Mouse (Mus musculus) liver, adult 2 months (tissue): ENCODE results near the gene Tmcc3. TPM values are rescaled to one million over a fixed set of nuclear protein-coding genes. Genes with fewer than 3 reads are reported as not detected.

Experiments
- DNase-seq: peaks from one replicate; pipeline ENCODE4 v3.0.0-alpha.2; 2011; ENCODE audit warnings: low read depth, low spot score; ENCODE audit errors: extremely low read depth
- H3K27ac ChIP-seq: fragments of 200-500 bp; replicated peaks from 2 replicates; pipeline ENCODE4 v1.5.1; 2012; ENCODE audit warnings: low read depth, mild to moderate bottlenecking, control low read depth, inconsistent platforms, low read length; ENCODE audit not compliant: insufficient read depth
- H3K27me3 ChIP-seq: fragments of 200-500 bp; 2 replicates; pipeline ENCODE4 v1.6.1; 2012; ENCODE audit warnings: mild to moderate bottlenecking, moderate library complexity, low read length, inconsistent platforms; ENCODE audit not compliant: control insufficient read depth, insufficient read depth
- H3K36me3 ChIP-seq: fragments of 200-500 bp; 2 replicates; pipeline ENCODE4 v1.6.1; 2012; ENCODE audit warnings: low read length, inconsistent platforms; ENCODE audit not compliant: control insufficient read depth, insufficient read depth
- H3K4me1 ChIP-seq: fragments of 200-500 bp; 2 replicates; pipeline ENCODE4 v1.6.1; 2011; ENCODE audit warnings: low read length; ENCODE audit not compliant: control insufficient read depth, insufficient read depth
- H3K4me3 ChIP-seq: fragments of 200-500 bp; 2 replicates; pipeline ENCODE4 v1.5.1; 2011; ENCODE audit warnings: low read depth, mild to moderate bottlenecking, control low read depth, low read length, moderate library complexity; ENCODE audit not compliant: insufficient read depth
- H3K79me2 ChIP-seq: fragments of 200-500 bp; 2 replicates; pipeline ENCODE4 v1.6.1; 2012; ENCODE audit warnings: inconsistent platforms, mild to moderate bottlenecking, low read length, moderate library complexity; ENCODE audit not compliant: control insufficient read depth, insufficient read depth
- H3K9ac ChIP-seq: fragments of 200-500 bp; 2 replicates; pipeline ENCODE4 v1.6.1; 2012; ENCODE audit warnings: low read depth, mild to moderate bottlenecking, control low read depth, inconsistent platforms, low read length
- CTCF ChIP-seq: fragments of 200-500 bp; IDR thresholded peaks from 2 replicates; pipeline ENCODE4 v1.5.1; 2011; ENCODE audit warnings: low read depth, low read length, control low read depth
- POLR2A ChIP-seq: fragments of 200-500 bp; IDR thresholded peaks from 2 replicates; pipeline ENCODE4 v1.6.1; 2011; ENCODE audit warnings: low read length, control low read depth; ENCODE audit not compliant: insufficient read depth; ENCODE audit errors: extremely low read depth
- WGBS: fragments of 180-500 bp; shearing (Covaris S2); methylation state at CpG from one replicate; pipeline ENCODE4 v1.1.7; 2018; 5-methylcytosine and 5-hydroxymethylcytosine counted together
- polyA plus RNA-seq: library from polyadenylated mRNA; depleted of rRNA; stranded (reverse); fragments of >200 nt; gene quantifications from 2 replicates; pipeline ENCODE4 v1.2.3, GENCODE M21; 2012
- total RNA-seq: library from RNA; depleted of rRNA; stranded (reverse); fragments of >200 nt; gene quantifications from 2 replicates; pipeline ENCODE4 v1.2.3, GENCODE M21; 2014

Gene Tmcc3
- total and polyA plus RNA-seq, 2 experiments: 3.2 to 7.9 TPM

GRCm38 (mm10) chr10:94566222-94566868 is 254.6 kb downstream of the Tmcc3 start:
- H3K27me3 ChIP-seq: no peaks in the 10 kb centered on the region
- H3K4me1 ChIP-seq: peaks cover 10% of the 10 kb centered on the region
- peak; percentile 39 for DNase-seq
- H3K79me2 ChIP-seq: peaks cover 19% of the 10 kb centered on the region
- no peak overlapping the region for H3K9ac ChIP-seq
- no peak overlapping the region for H3K4me3 ChIP-seq
- peak overlapping the region; percentile 55 for H3K27ac ChIP-seq
- H3K36me3 ChIP-seq: no peaks in the 10 kb centered on the region
- 64% methylated on average over 21 of the region's 21 CpGs for WGBS
- TF ChIP-seq POLR2A (no peak), CTCF (no peak)

GRCm38 (mm10) chr10:94567251-94567650 is 255.5 kb downstream of the Tmcc3 start:
- Histone ChIP-seq H3K4me1 (peaks cover 10% of the 10 kb centered on the region), H3K36me3 (no peaks in the 10 kb centered on the region), H3K27ac (no peak overlapping the region), H3K27me3 (no peaks in the 10 kb centered on the region), H3K9ac (no peak overlapping the region), H3K79me2 (peaks cover 19% of the 10 kb centered on the region), H3K4me3 (no peak overlapping the region)
- DNase-seq: no peak
- 97% methylated on average over 6 of the region's 6 CpGs for WGBS
- TF ChIP-seq CTCF: no peak
- no peak for TF ChIP-seq POLR2A

GRCm38 (mm10) chr10:94567915-94568314 is 256.2 kb downstream of the Tmcc3 start:
- Histone ChIP-seq H3K4me3 (no peak overlapping the region), H3K4me1 (peaks cover 10% of the 10 kb centered on the region), H3K79me2 (peaks cover 19% of the 10 kb centered on the region), H3K27me3 (no peaks in the 10 kb centered on the region), H3K36me3 (no peaks in the 10 kb centered on the region), H3K9ac (no peak overlapping the region), H3K27ac (no peak overlapping the region)
- TF ChIP-seq CTCF: no peak
- no peak for TF ChIP-seq POLR2A
- WGBS: 28% methylated on average over 14 of the region's 14 CpGs
- peak; percentile 89 for DNase-seq

- peaks cover 19% of the 10 kb centered on the region for H3K79me2 ChIP-seq
- H3K27me3 ChIP-seq: no peaks in the 10 kb centered on the region
- 90% methylated on average over 7 of the region's 7 CpGs for WGBS
- H3K27ac ChIP-seq: no peak overlapping the region
- TF ChIP-seq CTCF: no peak
- TF ChIP-seq POLR2A: no peak
- H3K4me1 ChIP-seq: peaks cover 10% of the 10 kb centered on the region
- no peak for DNase-seq
- no peaks in the 10 kb centered on the region for H3K36me3 ChIP-seq
- no peak overlapping the region for H3K4me3 ChIP-seq
- no peak overlapping the region for H3K9ac ChIP-seq
Observed at GRCm38 (mm10) chr10:94568867-94569266, 257.1 kb downstream of the Tmcc3 start.

- H3K4me1 ChIP-seq: peaks cover 10% of the 10 kb centered on the region
- 78% methylated on average over 7 of the region's 7 CpGs for WGBS
- no peak for DNase-seq
- no peaks in the 10 kb centered on the region for H3K27me3 ChIP-seq
- H3K4me3 ChIP-seq: no peak overlapping the region
- TF ChIP-seq POLR2A (no peak), CTCF (no peak)
- H3K27ac ChIP-seq: no peak overlapping the region
- H3K79me2 ChIP-seq: peaks cover 19% of the 10 kb centered on the region
- H3K36me3 ChIP-seq: no peaks in the 10 kb centered on the region
- no peak overlapping the region for H3K9ac ChIP-seq
Observed at GRCm38 (mm10) chr10:94569731-94570130, 258.0 kb downstream of the Tmcc3 start.

- DNase-seq: no peak
- WGBS: 90% methylated on average over 9 of the region's 9 CpGs
- Histone ChIP-seq H3K4me1 (peaks cover 22% of the 10 kb centered on the region), H3K27ac (peak overlapping the region; percentile 11; the same call in 1 of the 2 replicates), H3K27me3 (no peaks in the 10 kb centered on the region), H3K4me3 (no peak overlapping the region), H3K9ac (no peak overlapping the region), H3K79me2 (peaks cover 19% of the 10 kb centered on the region), H3K36me3 (no peaks in the 10 kb centered on the region)
- TF ChIP-seq POLR2A (no peak), CTCF (no peak)
Observed at GRCm38 (mm10) chr10:94571927-94572620, 260.3 kb downstream of the Tmcc3 start.
